Mouse (Mus musculus) liver, postnatal 0 days (tissue): ENCODE results near the gene Pkn3.

Source experiments
- CTCF ChIP-seq: sonication (generic); IDR thresholded peaks from 2 replicates; pipeline ENCODE4 v1.5.1; 2016; ENCODE audit warnings: antibody characterized with exemption, low read depth
- EP300 ChIP-seq: IDR thresholded peaks from 2 replicates; pipeline ENCODE4 v1.6.1; 2016; ENCODE audit warnings: antibody characterized with exemption, low read depth, mild to moderate bottlenecking

- TF ChIP-seq EP300 (no peak), CTCF (no peak)
Measured at GRCm38 (mm10) chr2:30120269-30120668, 42.8 kb downstream of the Pkn3 start.
